Mouse (Mus musculus): ENCODE data around the gene Herc2.

- TF ChIP-seq POLR2A (IDR thresholded peaks at IDR 0.05; ENCODE audit: borderline replicate concordance, insufficient read depth, low read length) (no peak), CTCF (IDR thresholded peaks at IDR 0.05; ENCODE audit: borderline replicate concordance, insufficient read depth, low read depth, low read length) (no peak)
Measured at GRCm38 (mm10) chr7:56201483-56202218, 151.7 kb downstream of the Herc2 start.
